Mouse (Mus musculus) lung, postnatal 0 days (tissue): ENCODE measurements at regions not wholly inside any gene's neighbourhood (a gene's known extent, or its start where the extent isn't known, plus 50 kb on each side); places are given as distances from the start of the nearest gene placed in this dataset.

ENCODE experiments used
- ATAC-seq: fragments of 200-750 bp; cut with Nextera tagmentation; 2 replicates; pipeline ENCODE4 v1.8.0; 2017; ENCODE audit warnings: moderate library complexity
- DNase-seq: peaks from one replicate; pipeline ENCODE4 v3.0.0-alpha.2; 2016; ENCODE audit warnings: low spot score
- H3K27ac ChIP-seq: fragments of 300-500 bp; sonication (generic); 2 replicates; pipeline ENCODE4 v1.5.1; 2014; ENCODE audit warnings: antibody characterized with exemption, mild to moderate bottlenecking, low read length, mixed read lengths
- H3K27me3 ChIP-seq: fragments of 300-500 bp; sonication (generic); replicated peaks from 2 replicates; pipeline ENCODE4 v1.6.1; 2014; ENCODE audit warnings: low read length, mixed read lengths; ENCODE audit not compliant: insufficient read depth
- H3K36me3 ChIP-seq: fragments of 300-500 bp; sonication (generic); 2 replicates; pipeline ENCODE4 v1.6.1; 2014; ENCODE audit warnings: low read length, mixed read lengths; ENCODE audit not compliant: insufficient read depth
- H3K4me1 ChIP-seq: fragments of 300-500 bp; sonication (generic); 2 replicates; pipeline ENCODE4 v1.6.1; 2014; ENCODE audit warnings: antibody characterized with exemption, low read depth, low read length, mixed read lengths; ENCODE audit not compliant: insufficient read depth
- H3K4me2 ChIP-seq: fragments of 300-500 bp; sonication (generic); replicated peaks from 2 replicates; pipeline ENCODE4 v1.6.1; 2014; ENCODE audit warnings: low read depth, mild to moderate bottlenecking, low read length, moderate library complexity, mixed read lengths
- H3K4me3 ChIP-seq: fragments of 300-500 bp; sonication (generic); 2 replicates; pipeline ENCODE4 v1.5.1; 2014; ENCODE audit warnings: low read depth, low read length
- H3K9ac ChIP-seq: fragments of 300-500 bp; sonication (generic); replicated peaks from 2 replicates; pipeline ENCODE4 v1.6.1; 2014; ENCODE audit warnings: low read depth, mild to moderate bottlenecking
- H3K9me3 ChIP-seq: fragments of 300-500 bp; sonication (generic); 2 replicates; pipeline ENCODE4 v1.6.1; 2016; ENCODE audit warnings: low read length, mixed read lengths
- CTCF ChIP-seq: IDR thresholded peaks from 2 replicates; pipeline ENCODE4 v1.5.1; 2016; ENCODE audit warnings: antibody characterized with exemption, mild to moderate bottlenecking
- EP300 ChIP-seq: IDR thresholded peaks from 2 replicates; pipeline ENCODE4 v1.6.1; 2016; ENCODE audit warnings: antibody characterized with exemption, mild to moderate bottlenecking, control low read depth
- WGBS: fragments of 180-500 bp; shearing (Covaris S2); extraction: QIAGEN DNeasy Blood & Tissue Kit; methylation state at CpG from one replicate; pipeline ENCODE4 v1.1.7; 2014; 5-methylcytosine and 5-hydroxymethylcytosine counted together

DNA sequence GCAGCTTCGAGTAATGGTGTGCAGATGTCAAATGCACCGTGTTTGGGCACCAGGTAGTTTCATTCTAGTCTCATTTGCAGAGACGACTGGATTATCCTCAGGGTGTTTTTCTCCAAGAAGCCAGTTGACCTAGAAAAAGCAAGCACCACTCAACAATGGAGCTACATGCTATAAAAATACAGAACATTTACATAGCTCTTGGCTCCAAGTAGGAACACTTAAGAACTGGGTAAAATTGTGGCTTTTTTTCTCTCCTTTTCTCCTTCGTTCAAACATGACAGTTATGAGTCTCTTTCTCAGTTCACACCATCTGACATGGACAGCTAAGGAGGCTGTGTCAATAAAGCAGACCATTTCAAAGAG is 485.8 kb downstream of the Slc4a3 start:
- WGBS = 20% methylated on average over 4 of the region's 4 CpGs
- ATAC-seq = peak; percentile 48
- no peak overlapping the region for H3K4me3 ChIP-seq
- H3K27me3 ChIP-seq = no peaks in the 10 kb centered on the region
- H3K27ac ChIP-seq = peak overlapping the region; percentile 47
- peak; percentile 62 for TF ChIP-seq EP300
- no peak for TF ChIP-seq CTCF
- H3K4me1 ChIP-seq = peaks cover 9% of the 10 kb centered on the region; the same call in 1 of the 2 replicates
- no peak overlapping the region for H3K4me2 ChIP-seq
- DNase-seq = peak; percentile 60
- no peaks in the 10 kb centered on the region for H3K9me3 ChIP-seq
- no peaks in the 10 kb centered on the region for H3K36me3 ChIP-seq
- H3K9ac ChIP-seq = no peak overlapping the region

DNA sequence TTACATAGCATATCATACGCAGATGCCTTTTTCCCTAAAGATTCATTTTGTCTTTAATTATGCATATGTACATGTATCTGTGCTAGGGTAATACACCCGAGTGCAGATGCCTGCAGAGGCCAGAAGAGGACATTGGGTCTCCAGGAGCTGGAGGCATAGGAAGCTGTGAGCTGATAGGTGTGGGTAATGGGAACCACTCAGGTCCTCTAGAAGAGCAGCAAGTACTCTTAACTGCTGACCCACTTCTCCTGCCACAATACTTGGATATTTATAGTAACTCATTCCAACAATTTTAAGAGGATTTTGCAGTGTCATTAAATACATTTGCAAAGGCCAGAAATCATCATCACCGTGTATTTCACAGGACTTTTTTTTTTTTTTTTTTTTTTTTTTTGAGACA is 486.6 kb downstream of the Slc4a3 start:
- Histone ChIP-seq H3K9me3 (no peaks in the 10 kb centered on the region), H3K4me1 (peaks cover 9% of the 10 kb centered on the region; the same call in 1 of the 2 replicates), H3K4me2 (no peak overlapping the region), H3K36me3 (no peaks in the 10 kb centered on the region), H3K27ac (no peak overlapping the region), H3K27me3 (no peaks in the 10 kb centered on the region), H3K9ac (no peak overlapping the region), H3K4me3 (no peak overlapping the region)
- TF ChIP-seq CTCF = peak; percentile 51
- TF ChIP-seq EP300 = peak; percentile 87
- peak; percentile 76 for DNase-seq
- peak; percentile 75 for ATAC-seq
- WGBS = 64% methylated on average over 3 of the region's 3 CpGs

DNA sequence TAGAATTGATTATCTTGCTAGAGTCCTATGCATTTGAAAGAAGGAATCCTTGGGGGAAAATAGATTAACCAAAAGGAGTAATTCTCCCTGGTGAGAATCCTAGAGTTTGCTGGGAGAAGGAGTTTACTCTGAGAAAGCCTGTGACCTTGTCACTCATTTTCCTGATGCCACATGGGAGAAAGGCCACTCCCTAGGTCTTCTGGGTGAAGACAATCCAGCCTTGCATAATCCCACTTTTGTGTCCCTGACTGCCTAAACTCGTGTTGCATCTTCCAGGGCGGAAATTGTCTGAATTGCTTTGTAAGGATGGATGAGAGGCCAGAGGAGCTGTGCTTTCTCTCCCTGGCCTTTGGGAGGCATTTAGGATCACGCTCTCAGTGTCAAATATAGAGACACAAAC is 490.2 kb downstream of the Slc4a3 start:
- ATAC-seq = no peak

DNA sequence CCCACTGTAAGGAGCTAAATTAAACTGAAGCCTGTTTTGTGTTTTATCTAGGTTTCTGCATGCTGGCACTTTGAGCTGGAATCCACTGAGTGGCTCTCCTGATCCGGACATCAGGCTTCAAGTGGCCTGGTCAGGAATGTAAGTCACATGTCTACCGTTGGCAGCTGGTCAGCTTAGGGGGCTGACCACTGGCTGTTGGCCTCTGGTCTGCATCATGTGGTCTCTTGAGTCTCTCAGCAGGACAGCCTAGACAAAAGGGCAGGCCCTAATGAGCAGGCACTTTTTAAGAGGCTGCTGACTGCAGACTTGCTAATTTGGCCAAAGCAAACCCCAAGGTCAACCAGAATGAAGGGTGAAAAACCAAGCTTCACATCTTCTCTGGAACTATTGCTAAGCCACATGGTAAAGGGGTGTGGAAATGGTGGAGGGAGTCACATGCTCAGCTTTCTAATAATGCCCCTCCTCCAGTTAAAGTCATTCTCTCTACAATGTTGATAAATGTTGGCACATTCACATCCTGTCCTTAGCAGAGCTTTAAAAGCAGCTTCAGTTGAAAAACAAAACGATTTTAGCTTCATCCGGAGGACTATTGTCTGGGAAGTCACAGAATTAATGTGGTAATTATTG is 493.1 kb downstream of the Slc4a3 start:
- Histone ChIP-seq H3K4me3 (no peak overlapping the region), H3K27me3 (no peaks in the 10 kb centered on the region), H3K9me3 (no peaks in the 10 kb centered on the region), H3K4me2 (no peak overlapping the region), H3K27ac (no peak overlapping the region), H3K9ac (no peak overlapping the region), H3K4me1 (no peaks in the 10 kb centered on the region), H3K36me3 (no peaks in the 10 kb centered on the region)
- TF ChIP-seq EP300 (peak; percentile 79), CTCF (peak; percentile 44; the same call in 1 of the 2 replicates)
- ATAC-seq (peak; percentile 97), DNase-seq (peak; percentile 89)
- 28% methylated on average over 4 of the region's 4 CpGs for WGBS

More for the DNA sequence above, 490.2 kb downstream of the Slc4a3 start:
- no peak overlapping the region for H3K9ac ChIP-seq
- WGBS = 61% methylated on average over 3 of the region's 3 CpGs
- no peak overlapping the region for H3K4me3 ChIP-seq
- H3K4me1 ChIP-seq = no peaks in the 10 kb centered on the region
- no peak overlapping the region for H3K27ac ChIP-seq
- H3K27me3 ChIP-seq = no peaks in the 10 kb centered on the region
- no peak for DNase-seq
- H3K36me3 ChIP-seq = no peaks in the 10 kb centered on the region
- H3K9me3 ChIP-seq = no peaks in the 10 kb centered on the region
- TF ChIP-seq EP300 (no peak), CTCF (no peak)
- no peak overlapping the region for H3K4me2 ChIP-seq

- Histone ChIP-seq H3K4me3 (no peak overlapping the region), H3K4me2 (no peak overlapping the region), H3K9ac (no peak overlapping the region), H3K9me3 (no peaks in the 10 kb centered on the region), H3K27me3 (no peaks in the 10 kb centered on the region), H3K27ac (no peak overlapping the region), H3K4me1 (no peaks in the 10 kb centered on the region), H3K36me3 (no peaks in the 10 kb centered on the region)
- WGBS = 83% methylated on average over 4 of the region's 4 CpGs
- no peak for ATAC-seq
- TF ChIP-seq EP300 (no peak), CTCF (no peak)
- no peak for DNase-seq
Measured at GRCm38 (mm10) chr1:76039661-76040060, 493.6 kb downstream of the Slc4a3 start.

- Histone ChIP-seq H3K36me3 (no peaks in the 10 kb centered on the region), H3K9me3 (no peaks in the 10 kb centered on the region), H3K27me3 (no peaks in the 10 kb centered on the region), H3K9ac (no peak overlapping the region), H3K27ac (no peak overlapping the region), H3K4me2 (no peak overlapping the region), H3K4me3 (no peak overlapping the region), H3K4me1 (no peaks in the 10 kb centered on the region)
- ATAC-seq (no peak), DNase-seq (no peak)
- TF ChIP-seq CTCF = no peak
- TF ChIP-seq EP300 = no peak
- 76% methylated on average over 1 of the region's 1 CpGs for WGBS
Measured at GRCm38 (mm10) chr1:76050264-76050663, 504.2 kb downstream of the Slc4a3 start.
